Mouse (Mus musculus) CH12F3 (cell line): ENCODE measurements around the gene Rhox2g.
"Not testable (repeated sequence)": the region's sequence is repeated elsewhere in the genome, so short reads cannot be mapped to it uniquely, and the experiment has no call there.

Source experiments
- in situ Hi-C: fragments of 300-500 bp; cut with MboI; formaldehyde crosslinking; loops from 2 replicates; pipeline ENCODE4 v1.14.3; 2020; ENCODE audit warnings: low sequenced_read_pairs

The Rhox2g gene

GRCm38 (mm10) chrX:37643370-37643769 lies at the start of gene Rhox2g:
Gene Rhox2g, minus strand, starts transcription at chrX:37643470.
- in situ Hi-C loops, result not testable (repeated sequence)

GRCm38 (mm10) chrX:37692261-37692660 lies 49.0 kb upstream of the Rhox2g start:
- in situ Hi-C loops, result no loop called here

- in situ Hi-C loops, result no loop called here
These were observed 39.9 kb upstream of the Rhox2g start for GRCm38 (mm10) chrX:37683031-37683715.

- in situ Hi-C loops, result not testable (repeated sequence)
These were observed 29.9 kb upstream of the Rhox2g start, which contains the start of gene Rhox2h for GRCm38 (mm10) chrX:37673177-37673576. Gene Rhox2h, minus strand, starts transcription at chrX:37673277.

GRCm38 (mm10) chrX:37668664-37669063 lies 25.4 kb upstream of the Rhox2g start, which contains the start of gene Rhox3h:
Gene Rhox3h, minus strand, starts transcription at chrX:37668764.
- in situ Hi-C loops, result not testable (repeated sequence)

GRCm38 (mm10) chrX:37651227-37651626 lies 8.0 kb upstream of the Rhox2g start, which contains the start of gene Rhox4g:
Gene Rhox4g, minus strand, starts transcription at chrX:37651327.
- in situ Hi-C loops, result not testable (repeated sequence)

GRCm38 (mm10) chrX:37628512-37628911 lies 14.8 kb downstream of the Rhox2g start, which contains the start of gene Rhox3g:
Gene Rhox3g, minus strand, starts transcription at chrX:37628612.
- in situ Hi-C loops, result not testable (repeated sequence)

- in situ Hi-C loops, result not testable (repeated sequence)
These were observed 35.7 kb downstream of the Rhox2g start, which contains the start of gene Rhox4f for GRCm38 (mm10) chrX:37607604-37608003. Gene Rhox4f, minus strand, starts transcription at chrX:37607704.
